Mouse (Mus musculus): ENCODE measurements around the gene Rcn1. TPM values are rescaled to one million over a fixed set of nuclear protein-coding genes. Genes with fewer than 3 reads are reported as not detected.

Gene Rcn1
- polyA plus RNA-seq, 1 experiment, result 8.4 TPM

GRCm38 (mm10) chr2:105337171-105337875, 61.8 kb downstream of the Rcn1 start:
- Histone ChIP-seq H3K4me1 (replicated peaks; ENCODE audit: control insufficient read depth, insufficient read depth, low read length) (no peaks in the 10 kb centered on the region), H3K4me3 (ENCODE audit: control insufficient read depth, insufficient read depth, low read length) (no peak overlapping the region), H3K36me3 (ENCODE audit: control insufficient read depth, insufficient read depth, low read length) (no peaks in the 10 kb centered on the region), H3K27ac (ENCODE audit: control insufficient read depth, insufficient read depth, low read length) (no peak overlapping the region), H3K27me3 (ENCODE audit: control insufficient read depth, insufficient read depth, low read length) (no peaks in the 10 kb centered on the region)
- DNase-seq, result no peak
- TF ChIP-seq CTCF (IDR thresholded peaks at IDR 0.05; ENCODE audit: borderline replicate concordance, control insufficient read depth, extremely low read depth, insufficient read depth, low read length, poor library complexity) (no peak), POLR2A (IDR thresholded peaks at IDR 0.05; ENCODE audit: control insufficient read depth, extremely low read depth, insufficient read depth, low read length, poor library complexity) (no peak)
- WGBS, result 79% methylated on average over 8 of the region's 8 CpGs

- TF ChIP-seq POLR2A (IDR thresholded peaks at IDR 0.05; ENCODE audit: control insufficient read depth, extremely low read depth, insufficient read depth, low read length, poor library complexity), result no peak
- no peak for TF ChIP-seq CTCF (IDR thresholded peaks at IDR 0.05; ENCODE audit: borderline replicate concordance, control insufficient read depth, extremely low read depth, insufficient read depth, low read length, poor library complexity)
- no peak overlapping the region for H3K4me3 ChIP-seq (ENCODE audit: control insufficient read depth, insufficient read depth, low read length)
- DNase-seq, result no peak
- H3K36me3 ChIP-seq (ENCODE audit: control insufficient read depth, insufficient read depth, low read length), result no peaks in the 10 kb centered on the region
- 44% methylated on average over 12 of the region's 12 CpGs for WGBS
- no peak overlapping the region for H3K27ac ChIP-seq (ENCODE audit: control insufficient read depth, insufficient read depth, low read length)
- no peaks in the 10 kb centered on the region for H3K27me3 ChIP-seq (ENCODE audit: control insufficient read depth, insufficient read depth, low read length)
- no peaks in the 10 kb centered on the region for H3K4me1 ChIP-seq (replicated peaks; ENCODE audit: control insufficient read depth, insufficient read depth, low read length)
Observed at GRCm38 (mm10) chr2:105336314-105337027, 62.6 kb downstream of the Rcn1 start.

Other genes starting within 250 kb of the Rcn1 start
- gene Them7, start 175.0 kb downstream of the Rcn1 start, polyA plus RNA-seq (2012; rRNA removed), result 0.24 and 0.94 TPM in 2 replicates